Mouse (Mus musculus) forebrain, embryonic 14.5 days (tissue): ENCODE data around the gene Parvg. TPM values are rescaled to one million over a fixed set of nuclear protein-coding genes. Genes with fewer than 3 reads are reported as not detected.

Experiments
- ATAC-seq: fragments of 200-750 bp; cut with Nextera tagmentation; 2 replicates; pipeline ENCODE4 v1.8.0; 2017; ENCODE audit warnings: mild to moderate bottlenecking, moderate library complexity
- DNase-seq: peaks from one replicate; pipeline ENCODE4 v3.0.0-alpha.2; 2015; ENCODE audit warnings: low spot score
- H3K27ac ChIP-seq: fragments of 300-500 bp; sonication (generic); 2 replicates; pipeline ENCODE4 v1.5.1; 2014; ENCODE audit warnings: low read depth, mild to moderate bottlenecking, control low read depth, low read length, moderate library complexity
- H3K27me3 ChIP-seq: fragments of 300-500 bp; sonication (generic); replicated peaks from 2 replicates; pipeline ENCODE4 v1.6.1; 2014; ENCODE audit warnings: low read length, control low read depth, mixed read lengths; ENCODE audit not compliant: control insufficient read depth, insufficient read depth
- H3K36me3 ChIP-seq: fragments of 300-500 bp; sonication (generic); 2 replicates; pipeline ENCODE4 v1.6.1; 2014; ENCODE audit warnings: low read length, control low read depth; ENCODE audit not compliant: control insufficient read depth, insufficient read depth
- H3K4me1 ChIP-seq: fragments of 300-500 bp; sonication (generic); 2 replicates; pipeline ENCODE4 v1.6.1; 2014; ENCODE audit warnings: antibody characterized with exemption, low read length, control low read depth; ENCODE audit not compliant: control insufficient read depth, insufficient read depth
- H3K4me2 ChIP-seq: fragments of 300-500 bp; sonication (generic); 2 replicates; pipeline ENCODE4 v1.6.1; 2014; ENCODE audit warnings: mild to moderate bottlenecking, control low read depth, low read length
- H3K4me3 ChIP-seq: fragments of 300-500 bp; sonication (generic); 2 replicates; pipeline ENCODE4 v1.5.1; 2014; ENCODE audit warnings: low read depth, low read length, control low read depth
- H3K9ac ChIP-seq: fragments of 300-500 bp; sonication (generic); 2 replicates; pipeline ENCODE4 v1.6.1; 2014; ENCODE audit warnings: mild to moderate bottlenecking, low read length, control low read depth, moderate library complexity
- H3K9me3 ChIP-seq: fragments of 300-500 bp; sonication (generic); replicated peaks from 2 replicates; pipeline ENCODE4 v1.6.1; 2016; ENCODE audit warnings: low read length, control low read depth, mixed read lengths; ENCODE audit not compliant: control insufficient read depth
- WGBS: fragments of 180-500 bp; shearing (Covaris S2); extraction: QIAGEN DNeasy Blood & Tissue Kit; methylation state at CpG from one replicate; pipeline ENCODE4 v1.1.7; 2014; 5-methylcytosine and 5-hydroxymethylcytosine counted together
- polyA plus RNA-seq: library from polyadenylated mRNA; unstranded; fragments of >200 nt; fragmentation: Nextera tagmentation; extraction: Ambion mirVana; gene quantifications from 2 replicates; pipeline ENCODE4 v1.2.1, GENCODE M21; 2014

The Parvg gene
- polyA plus RNA-seq, 1 experiment from 2014 or later, result 0.90 TPM

- WGBS, result 23% methylated on average over 9 of the region's 9 CpGs
- peaks cover 28% of the 10 kb centered on the region for H3K4me1 ChIP-seq
- H3K36me3 ChIP-seq, result no peaks in the 10 kb centered on the region
- no peaks in the 10 kb centered on the region for H3K27me3 ChIP-seq
- ATAC-seq, result no peak
- H3K9me3 ChIP-seq, result no peaks in the 10 kb centered on the region
- DNase-seq, result no peak
- H3K9ac ChIP-seq, result no peak overlapping the region
- H3K27ac ChIP-seq, result 0 out of 2 replicates have a peak overlapping the region, but pooled peaks have one; percentile 14
- H3K4me2 ChIP-seq, result no peak overlapping the region
- H3K4me3 ChIP-seq, result no peak overlapping the region
Measured at GRCm38 (mm10) chr15:84313566-84313878, 10.3 kb upstream of the Parvg start.

GRCm38 (mm10) chr15:84314420-84315080, 9.3 kb upstream of the Parvg start:
- DNase-seq, result no peak
- Histone ChIP-seq H3K4me1 (peaks cover 28% of the 10 kb centered on the region), H3K36me3 (no peaks in the 10 kb centered on the region), H3K4me2 (no peak overlapping the region), H3K9ac (peak overlapping the region; percentile 29; the same call in 1 of the 2 replicates), H3K4me3 (no peak overlapping the region), H3K27me3 (no peaks in the 10 kb centered on the region), H3K9me3 (no peaks in the 10 kb centered on the region), H3K27ac (peak overlapping the region; percentile 27; the same call in 1 of the 2 replicates)
- no peak for ATAC-seq
- WGBS, result 12% methylated on average over 18 of the region's 18 CpGs

GRCm38 (mm10) chr15:84315276-84316046, 8.4 kb upstream of the Parvg start:
- H3K9ac ChIP-seq, result no peak overlapping the region
- H3K4me1 ChIP-seq, result peaks cover 27% of the 10 kb centered on the region
- no peak overlapping the region for H3K27ac ChIP-seq
- no peaks in the 10 kb centered on the region for H3K27me3 ChIP-seq
- peak; percentile 61 for DNase-seq
- H3K36me3 ChIP-seq, result no peaks in the 10 kb centered on the region
- WGBS, result 58% methylated on average over 15 of the region's 15 CpGs
- no peak overlapping the region for H3K4me3 ChIP-seq
- H3K9me3 ChIP-seq, result no peaks in the 10 kb centered on the region
- ATAC-seq, result no peak; the same call in 1 of the 2 replicates
- no peak overlapping the region for H3K4me2 ChIP-seq

GRCm38 (mm10) chr15:84319393-84319792, 4.4 kb upstream of the Parvg start:
- Histone ChIP-seq H3K27me3 (no peaks in the 10 kb centered on the region), H3K36me3 (no peaks in the 10 kb centered on the region), H3K4me1 (peaks cover 14% of the 10 kb centered on the region; the same call in 1 of the 2 replicates), H3K27ac (no peak overlapping the region), H3K4me2 (no peak overlapping the region), H3K4me3 (no peak overlapping the region), H3K9me3 (no peaks in the 10 kb centered on the region), H3K9ac (no peak overlapping the region)
- DNase-seq, result no peak
- ATAC-seq, result no peak
- whole genome bisulfite sequencing, result 96% methylated on average over 4 of the region's 4 CpGs

- no peaks in the 10 kb centered on the region for H3K27me3 ChIP-seq
- no peaks in the 10 kb centered on the region for H3K9me3 ChIP-seq
- WGBS, result 80% methylated on average over 8 of the region's 8 CpGs
- H3K36me3 ChIP-seq, result no peaks in the 10 kb centered on the region
- ATAC-seq (peak; percentile 50; the same call in 1 of the 2 replicates), DNase-seq (peak; percentile 60)
- H3K4me1 ChIP-seq, result peaks cover 5% of the 10 kb centered on the region; the same call in 1 of the 2 replicates
- H3K4me2 ChIP-seq, result no peak overlapping the region
- H3K9ac ChIP-seq, result no peak overlapping the region
- H3K27ac ChIP-seq, result no peak overlapping the region
- no peak overlapping the region for H3K4me3 ChIP-seq
Measured at GRCm38 (mm10) chr15:84321544-84322174, 2.2 kb upstream of the Parvg start.

GRCm38 (mm10) chr15:84324870-84325553, 1.2 kb downstream of the Parvg start:
- no peaks in the 10 kb centered on the region for H3K9me3 ChIP-seq
- peaks cover 5% of the 10 kb centered on the region; the same call in 1 of the 2 replicates for H3K4me1 ChIP-seq
- WGBS, result 72% methylated on average over 7 of the region's 8 CpGs
- no peak overlapping the region for H3K4me3 ChIP-seq
- H3K27ac ChIP-seq, result no peak overlapping the region
- DNase-seq (no peak), ATAC-seq (no peak)
- H3K27me3 ChIP-seq, result no peaks in the 10 kb centered on the region
- no peaks in the 10 kb centered on the region for H3K36me3 ChIP-seq
- no peak overlapping the region for H3K4me2 ChIP-seq
- no peak overlapping the region for H3K9ac ChIP-seq

- H3K4me2 ChIP-seq, result no peak overlapping the region
- H3K4me1 ChIP-seq, result peaks cover 5% of the 10 kb centered on the region; the same call in 1 of the 2 replicates
- no peaks in the 10 kb centered on the region for H3K9me3 ChIP-seq
- H3K4me3 ChIP-seq, result no peak overlapping the region
- no peaks in the 10 kb centered on the region for H3K36me3 ChIP-seq
- DNase-seq (no peak), ATAC-seq (no peak)
- no peaks in the 10 kb centered on the region for H3K27me3 ChIP-seq
- 49% methylated on average over 12 of the region's 12 CpGs for WGBS
- no peak overlapping the region for H3K9ac ChIP-seq
- no peak overlapping the region for H3K27ac ChIP-seq
Measured at GRCm38 (mm10) chr15:84325736-84326135, 1.9 kb downstream of the Parvg start.

GRCm38 (mm10) chr15:84328870-84329269, 5.0 kb downstream of the Parvg start:
- no peak overlapping the region for H3K27ac ChIP-seq
- 84% methylated on average over 10 of the region's 10 CpGs for WGBS

More at GRCm38 (mm10) chr15:84328870-84329269, 5.0 kb downstream of the Parvg start:
- H3K4me3 ChIP-seq, result no peak overlapping the region
- no peak overlapping the region for H3K9ac ChIP-seq
- DNase-seq (no peak), ATAC-seq (no peak)
- H3K36me3 ChIP-seq, result no peaks in the 10 kb centered on the region
- no peak overlapping the region for H3K4me2 ChIP-seq
- H3K9me3 ChIP-seq, result no peaks in the 10 kb centered on the region
- H3K4me1 ChIP-seq, result no peaks in the 10 kb centered on the region
- no peaks in the 10 kb centered on the region for H3K27me3 ChIP-seq
